Comparison of ENCODE assay signal across 7 mouse cellular contexts in genomic region chr8:111258010-111258630, GRCm38 (mm10). TPM values are rescaled to one million over a fixed set of nuclear protein-coding genes. Genes with fewer than 3 reads are reported as not detected.
DNase-seq lines count a peak whose midpoint lies in the region; ATAC-seq and TF ChIP-seq lines count a peak whose summit lies in the region.

No protein-coding gene starts in this region.

- no peaks in the 10 kb centered on the region for H3K27me3 ChIP-seq in lung, postnatal 0 days (replicated peaks; ENCODE audit: insufficient read depth, low read length)
- H3K27me3 ChIP-seq in embryonic facial prominence, embryonic 10.5 days (replicated peaks; ENCODE audit: low read depth, poor library complexity, severe bottlenecking) = no peaks in the 10 kb centered on the region; the same call in 1 of the 2 replicates
- no peaks in the 10 kb centered on the region for H3K27me3 ChIP-seq in intestine, embryonic 14.5 days (replicated peaks; ENCODE audit: control insufficient read depth, insufficient read depth, low read length)
- no peaks in the 10 kb centered on the region for H3K27me3 ChIP-seq in midbrain, postnatal 0 days (ENCODE audit: insufficient read depth, low read length)

- H3K36me3 ChIP-seq in lung, postnatal 0 days (ENCODE audit: insufficient read depth, low read length) = no peaks in the 10 kb centered on the region
- H3K36me3 ChIP-seq in embryonic facial prominence, embryonic 10.5 days (replicated peaks) = peaks cover 29% of the 10 kb centered on the region
- 0 out of 2 replicates have a peak, but pooled peaks cover 3% of the 10 kb centered on the region for H3K36me3 ChIP-seq in intestine, embryonic 14.5 days (ENCODE audit: control insufficient read depth, insufficient read depth, low read length)
- H3K36me3 ChIP-seq in midbrain, postnatal 0 days (ENCODE audit: insufficient read depth, low read length) = no peaks in the 10 kb centered on the region

- peak overlapping the region; percentile 98 for H3K4me3 ChIP-seq in lung, postnatal 0 days (ENCODE audit: low read depth, low read length)
- peak overlapping the region; percentile 94 for H3K4me3 ChIP-seq in embryonic facial prominence, embryonic 10.5 days
- peak overlapping the region; percentile 89 for H3K4me3 ChIP-seq in intestine, embryonic 14.5 days (ENCODE audit: low read depth, low read length)
- H3K4me3 ChIP-seq in midbrain, postnatal 0 days (ENCODE audit: low read depth, low read length) = peak overlapping the region; percentile 95

- TF ChIP-seq CTCF in lung, postnatal 0 days (IDR thresholded peaks at IDR 0.05) = no peak
- no peak for TF ChIP-seq CTCF in midbrain, postnatal 0 days (IDR thresholded peaks at IDR 0.05)

- no peaks in the 10 kb centered on the region for H3K9me3 ChIP-seq in lung, postnatal 0 days (ENCODE audit: low read length)
- H3K9me3 ChIP-seq in embryonic facial prominence, embryonic 10.5 days = no peaks in the 10 kb centered on the region
- 0 out of 2 replicates have a peak, but pooled peaks cover 2% of the 10 kb centered on the region for H3K9me3 ChIP-seq in intestine, embryonic 14.5 days (ENCODE audit: control insufficient read depth, low read length)
- H3K9me3 ChIP-seq in midbrain, postnatal 0 days (ENCODE audit: low read length) = no peaks in the 10 kb centered on the region

- WGBS in lung, postnatal 0 days = under 1% methylated on average over 23 of the region's 26 CpGs
- WGBS in embryonic facial prominence, embryonic 10.5 days = 1% methylated on average over 26 of the region's 26 CpGs
- under 1% methylated on average over 25 of the region's 26 CpGs for WGBS in intestine, embryonic 14.5 days
- under 1% methylated on average over 25 of the region's 26 CpGs for WGBS in midbrain, postnatal 0 days

- peak; percentile 30; the same call in 1 of the 2 replicates for ATAC-seq in lung, postnatal 0 days
- peak; percentile 57 for ATAC-seq in intestine, embryonic 14.5 days (replicated peaks; ENCODE audit: low FRiP score, low TSS enrichment, low read depth)
- peak; percentile 67; the same call in 1 of the 2 replicates for ATAC-seq in midbrain, postnatal 0 days (ENCODE audit: low FRiP score)

- peak overlapping the region; percentile 83 for H3K9ac ChIP-seq in lung, postnatal 0 days (replicated peaks; ENCODE audit: low read depth)
- H3K9ac ChIP-seq in intestine, embryonic 14.5 days (ENCODE audit: low read length) = peak overlapping the region; percentile 91
- H3K9ac ChIP-seq in midbrain, postnatal 0 days (replicated peaks; ENCODE audit: low read length, poor library complexity, severe bottlenecking) = peak overlapping the region; percentile 91

- H3K4me1 ChIP-seq in lung, postnatal 0 days (ENCODE audit: insufficient read depth, low read depth, low read length) = no peaks in the 10 kb centered on the region
- peaks cover 10% of the 10 kb centered on the region for H3K4me1 ChIP-seq in embryonic facial prominence, embryonic 10.5 days
- no peaks in the 10 kb centered on the region for H3K4me1 ChIP-seq in intestine, embryonic 14.5 days (replicated peaks; ENCODE audit: control insufficient read depth, insufficient read depth, low read length)
- peaks cover 4% of the 10 kb centered on the region; the same call in 1 of the 2 replicates for H3K4me1 ChIP-seq in midbrain, postnatal 0 days (ENCODE audit: insufficient read depth, low read length)

- peak overlapping the region; percentile 66 for H3K4me2 ChIP-seq in lung, postnatal 0 days (replicated peaks; ENCODE audit: low read depth, low read length)
- peak overlapping the region; percentile 56 for H3K4me2 ChIP-seq in intestine, embryonic 14.5 days (ENCODE audit: low read length)
- H3K4me2 ChIP-seq in midbrain, postnatal 0 days (ENCODE audit: low read depth, low read length, poor library complexity, severe bottlenecking) = peak overlapping the region; percentile 56

- peak overlapping the region; percentile 94 for H3K27ac ChIP-seq in lung, postnatal 0 days (ENCODE audit: low read length)
- peak overlapping the region; percentile 98 for H3K27ac ChIP-seq in embryonic facial prominence, embryonic 10.5 days (replicated peaks)
- peak overlapping the region; percentile 99 for H3K27ac ChIP-seq in intestine, embryonic 14.5 days (ENCODE audit: low read depth)
- peak overlapping the region; percentile 99 for H3K27ac ChIP-seq in midbrain, postnatal 0 days (ENCODE audit: low read depth, low read length)

- no peak for TF ChIP-seq EP300 in lung, postnatal 0 days (IDR thresholded peaks at IDR 0.05)

- no peak for DNase-seq in lung, postnatal 0 days (ENCODE audit: low spot score)
- no peak for DNase-seq in lung, postnatal 14 days
- DNase-seq in embryonic facial prominence, embryonic 10.5 days (ENCODE audit: low spot score) = no peak
- DNase-seq in intestine, embryonic 14.5 days (ENCODE audit: low spot score) = no peak
- peak; percentile 53 for DNase-seq in midbrain, postnatal 0 days (ENCODE audit: low spot score)
- no peak for DNase-seq in adrenal gland, postnatal 4 days (ENCODE audit: low spot score in 2 of 2)
- DNase-seq in left cerebral cortex, adult 11 months (ENCODE audit: low spot score) = no peak

RNA-seq across cellular contexts. Expression of gene Glg1, which starts 0.9 kb away (rescaled TPM):
- 41.6 and 50.5 TPM in 2 replicates for polyA plus RNA-seq in lung, postnatal 0 days (2015; fragmentation: Nextera tagmentation; extraction: Ambion mirVana)
- polyA plus RNA-seq in embryonic facial prominence, embryonic 10.5 days (2016; fragmentation: Nextera tagmentation; extraction: Ambion mirVana) = 62.0 and 65.0 TPM in 2 replicates
- polyA plus RNA-seq in intestine, embryonic 14.5 days (2014; fragmentation: Nextera tagmentation; extraction: Ambion mirVana) = 90.0 and 91.8 TPM in 2 replicates
- 37.4 and 53.6 TPM in 2 replicates for total RNA-seq in midbrain, postnatal 0 days (2014; rRNA removed)
- 45.7 and 50.9 TPM in 2 replicates for polyA plus RNA-seq in midbrain, postnatal 0 days (2015; fragmentation: Nextera tagmentation; extraction: Ambion mirVana)
- 100 to 1,000 TPM; 127 to 138 TPM for total RNA-seq in adrenal gland, postnatal 4 days (2021)

RNA-seq across cellular contexts. Expression of gene Rfwd3, which starts 41.9 kb away (rescaled TPM):
- polyA plus RNA-seq in lung, postnatal 0 days (2015; fragmentation: Nextera tagmentation; extraction: Ambion mirVana) = 10.5 and 13.4 TPM in 2 replicates
- 97.9 and 109 TPM in 2 replicates for polyA plus RNA-seq in embryonic facial prominence, embryonic 10.5 days (2016; fragmentation: Nextera tagmentation; extraction: Ambion mirVana)
- 61.0 and 66.5 TPM in 2 replicates for polyA plus RNA-seq in intestine, embryonic 14.5 days (2014; fragmentation: Nextera tagmentation; extraction: Ambion mirVana)
- total RNA-seq in midbrain, postnatal 0 days (2014; rRNA removed) = 17.2 and 19.2 TPM in 2 replicates
- 10.3 and 10.5 TPM in 2 replicates for polyA plus RNA-seq in midbrain, postnatal 0 days (2015; fragmentation: Nextera tagmentation; extraction: Ambion mirVana)
- 10 to 100 TPM; 78.9 to 79.4 TPM for total RNA-seq in adrenal gland, postnatal 4 days (2021)
